Mouse (Mus musculus): ENCODE data around the gene Spata48. TPM values are rescaled to one million over a fixed set of nuclear protein-coding genes. Genes with fewer than 3 reads are reported as not detected.

Gene Spata48
- polyA plus RNA-seq, 1 experiment from 2014 or later = 0.76 TPM

GRCm38 (mm10) chr11:11556186-11556585 is 94.3 kb downstream of the Spata48 start:
- Histone ChIP-seq H3K27me3 (ENCODE audit: control insufficient read depth, insufficient read depth, low read length) (no peaks in the 10 kb centered on the region), H3K36me3 (ENCODE audit: control insufficient read depth, insufficient read depth, low read length) (no peaks in the 10 kb centered on the region), H3K4me1 (ENCODE audit: control insufficient read depth, insufficient read depth, low read length) (no peaks in the 10 kb centered on the region), H3K4me2 (ENCODE audit: low read depth, low read length) (no peak overlapping the region), H3K9me3 (ENCODE audit: control insufficient read depth, low read length) (no peaks in the 10 kb centered on the region), H3K9ac (replicated peaks; ENCODE audit: low read depth, low read length) (no peak overlapping the region), H3K27ac (ENCODE audit: low read depth, low read length) (no peak overlapping the region), H3K4me3 (ENCODE audit: low read depth, low read length) (no peak overlapping the region)
- no peak for ATAC-seq (ENCODE audit: low read depth)
- WGBS = 91% methylated on average over 1 of the region's 1 CpGs

- H3K27me3 ChIP-seq (ENCODE audit: control insufficient read depth, insufficient read depth, low read length) = no peaks in the 10 kb centered on the region
- no peak overlapping the region for H3K27ac ChIP-seq (ENCODE audit: low read depth, low read length)
- H3K4me1 ChIP-seq (ENCODE audit: control insufficient read depth, insufficient read depth, low read length) = no peaks in the 10 kb centered on the region
- H3K4me3 ChIP-seq (ENCODE audit: low read depth, low read length) = no peak overlapping the region
- H3K9me3 ChIP-seq (ENCODE audit: control insufficient read depth, low read length) = no peaks in the 10 kb centered on the region
- H3K9ac ChIP-seq (replicated peaks; ENCODE audit: low read depth, low read length) = no peak overlapping the region
- no peak for ATAC-seq (ENCODE audit: low read depth)
- no peaks in the 10 kb centered on the region for H3K36me3 ChIP-seq (ENCODE audit: control insufficient read depth, insufficient read depth, low read length)
- 48% methylated on average over 11 of the region's 11 CpGs for WGBS
- no peak overlapping the region for H3K4me2 ChIP-seq (ENCODE audit: low read depth, low read length)
Observed at GRCm38 (mm10) chr11:11557173-11557967, 95.5 kb downstream of the Spata48 start.

- Histone ChIP-seq H3K36me3 (ENCODE audit: control insufficient read depth, insufficient read depth, low read length) (no peaks in the 10 kb centered on the region), H3K9me3 (ENCODE audit: control insufficient read depth, low read length) (no peaks in the 10 kb centered on the region), H3K4me1 (ENCODE audit: control insufficient read depth, insufficient read depth, low read length) (no peaks in the 10 kb centered on the region), H3K4me3 (ENCODE audit: low read depth, low read length) (no peak overlapping the region), H3K4me2 (ENCODE audit: low read depth, low read length) (no peak overlapping the region), H3K9ac (replicated peaks; ENCODE audit: low read depth, low read length) (no peak overlapping the region), H3K27ac (ENCODE audit: low read depth, low read length) (no peak overlapping the region), H3K27me3 (ENCODE audit: control insufficient read depth, insufficient read depth, low read length) (no peaks in the 10 kb centered on the region)
- 93% methylated on average over 3 of the region's 3 CpGs for WGBS
- ATAC-seq (ENCODE audit: low read depth) = no peak
Observed at GRCm38 (mm10) chr11:11558662-11559061, 96.8 kb downstream of the Spata48 start.

- no peak overlapping the region for H3K4me2 ChIP-seq (ENCODE audit: low read depth, low read length)
- WGBS = 91% methylated on average over 7 of the region's 7 CpGs
- ATAC-seq (ENCODE audit: low read depth) = no peak
- no peak overlapping the region for H3K27ac ChIP-seq (ENCODE audit: low read depth, low read length)
- H3K4me3 ChIP-seq (ENCODE audit: low read depth, low read length) = no peak overlapping the region
- no peaks in the 10 kb centered on the region for H3K9me3 ChIP-seq (ENCODE audit: control insufficient read depth, low read length)
- H3K36me3 ChIP-seq (ENCODE audit: control insufficient read depth, insufficient read depth, low read length) = no peaks in the 10 kb centered on the region
- H3K4me1 ChIP-seq (ENCODE audit: control insufficient read depth, insufficient read depth, low read length) = no peaks in the 10 kb centered on the region
- no peaks in the 10 kb centered on the region for H3K27me3 ChIP-seq (ENCODE audit: control insufficient read depth, insufficient read depth, low read length)
- H3K9ac ChIP-seq (replicated peaks; ENCODE audit: low read depth, low read length) = no peak overlapping the region
Observed at GRCm38 (mm10) chr11:11559099-11559686, 97.3 kb downstream of the Spata48 start.

- no peak overlapping the region for H3K9ac ChIP-seq (replicated peaks; ENCODE audit: low read depth, low read length)
- H3K4me1 ChIP-seq (ENCODE audit: control insufficient read depth, insufficient read depth, low read length) = no peaks in the 10 kb centered on the region
- no peak overlapping the region for H3K4me3 ChIP-seq (ENCODE audit: low read depth, low read length)
- H3K27ac ChIP-seq (ENCODE audit: low read depth, low read length) = no peak overlapping the region
- no peaks in the 10 kb centered on the region for H3K9me3 ChIP-seq (ENCODE audit: control insufficient read depth, low read length)
- H3K4me2 ChIP-seq (ENCODE audit: low read depth, low read length) = no peak overlapping the region
- no peak for ATAC-seq (ENCODE audit: low read depth)
- 94% methylated on average over 6 of the region's 6 CpGs for WGBS
- no peaks in the 10 kb centered on the region for H3K36me3 ChIP-seq (ENCODE audit: control insufficient read depth, insufficient read depth, low read length)
- no peaks in the 10 kb centered on the region for H3K27me3 ChIP-seq (ENCODE audit: control insufficient read depth, insufficient read depth, low read length)
Observed at GRCm38 (mm10) chr11:11561118-11561517, 99.2 kb downstream of the Spata48 start.

GRCm38 (mm10) chr11:11564266-11565044 is 102.6 kb downstream of the Spata48 start:
- ATAC-seq (ENCODE audit: low read depth) = no peak
- Histone ChIP-seq H3K27me3 (ENCODE audit: control insufficient read depth, insufficient read depth, low read length) (no peaks in the 10 kb centered on the region), H3K9me3 (ENCODE audit: control insufficient read depth, low read length) (no peaks in the 10 kb centered on the region), H3K4me3 (ENCODE audit: low read depth, low read length) (no peak overlapping the region), H3K36me3 (ENCODE audit: control insufficient read depth, insufficient read depth, low read length) (no peaks in the 10 kb centered on the region), H3K27ac (ENCODE audit: low read depth, low read length) (no peak overlapping the region), H3K9ac (replicated peaks; ENCODE audit: low read depth, low read length) (no peak overlapping the region), H3K4me1 (ENCODE audit: control insufficient read depth, insufficient read depth, low read length) (no peaks in the 10 kb centered on the region), H3K4me2 (ENCODE audit: low read depth, low read length) (no peak overlapping the region)
- 84% methylated on average over 7 of the region's 7 CpGs for WGBS

Other genes starting within 250 kb of the Spata48 start
- 1.9 and 2.3 TPM in 2 replicates for gene Zpbp, start 314 bp downstream of the Spata48 start, polyA plus RNA-seq (2014; fragmentation: Nextera tagmentation; extraction: Ambion mirVana)
- not detected in 2 replicates for gene 4930512M02Rik, start 165.7 kb downstream of the Spata48 start, polyA plus RNA-seq (2014; fragmentation: Nextera tagmentation; extraction: Ambion mirVana)
- gene Ikzf1, start 222.9 kb downstream of the Spata48 start, polyA plus RNA-seq (2014; fragmentation: Nextera tagmentation; extraction: Ambion mirVana) = 0.35 and 0.90 TPM in 2 replicates